Mouse (Mus musculus) hindbrain, embryonic 16.5 days (tissue): ENCODE measurements around the gene Dexi. TPM values are rescaled to one million over a fixed set of nuclear protein-coding genes. Genes with fewer than 3 reads are reported as not detected.
A peak's percentile ranks its signal among the peaks of the same experiment; 100 is the strongest.

Experiments used
- ATAC-seq: fragments of 200-750 bp; cut with Nextera tagmentation; 2 replicates; pipeline ENCODE4 v1.8.0; 2017; ENCODE audit warnings: moderate TSS enrichment, moderate library complexity
- H3K27ac ChIP-seq: fragments of 300-500 bp; sonication (generic); 2 replicates; pipeline ENCODE4 v1.5.1; 2014; ENCODE audit warnings: low read depth, mild to moderate bottlenecking, control low read depth, low read length, moderate library complexity
- H3K27me3 ChIP-seq: fragments of 300-500 bp; sonication (generic); replicated peaks from 2 replicates; pipeline ENCODE4 v1.6.1; 2014; ENCODE audit warnings: low read length; ENCODE audit not compliant: control insufficient read depth, insufficient read depth
- H3K36me3 ChIP-seq: fragments of 300-500 bp; sonication (generic); 2 replicates; pipeline ENCODE4 v1.6.1; 2014; ENCODE audit warnings: mild to moderate bottlenecking, low read length, moderate library complexity, mixed read lengths; ENCODE audit not compliant: control insufficient read depth, insufficient read depth
- H3K4me1 ChIP-seq: fragments of 300-500 bp; sonication (generic); 2 replicates; pipeline ENCODE4 v1.6.1; 2014; ENCODE audit warnings: low read depth, low read length; ENCODE audit not compliant: control insufficient read depth, insufficient read depth
- H3K4me2 ChIP-seq: fragments of 300-500 bp; sonication (generic); 2 replicates; pipeline ENCODE4 v1.6.1; 2014; ENCODE audit warnings: mild to moderate bottlenecking, low read length, control low read depth, moderate library complexity
- H3K4me3 ChIP-seq: fragments of 300-500 bp; sonication (generic); 2 replicates; pipeline ENCODE4 v1.5.1; 2014; ENCODE audit warnings: mild to moderate bottlenecking, low read length, control low read depth, moderate library complexity
- H3K9ac ChIP-seq: fragments of 300-500 bp; sonication (generic); 2 replicates; pipeline ENCODE4 v1.6.1; 2014; ENCODE audit warnings: low read depth, mild to moderate bottlenecking, control low read depth, low read length, moderate library complexity
- H3K9me3 ChIP-seq: fragments of 300-500 bp; sonication (generic); 2 replicates; pipeline ENCODE4 v1.6.1; 2014; ENCODE audit warnings: mild to moderate bottlenecking, low read length, moderate library complexity; ENCODE audit not compliant: control insufficient read depth
- WGBS: fragments of 180-500 bp; shearing (Covaris S2); extraction: QIAGEN DNeasy Blood & Tissue Kit; methylation state at CpG from one replicate; pipeline ENCODE4 v1.1.7; 2014; 5-methylcytosine and 5-hydroxymethylcytosine counted together
- polyA plus RNA-seq: library from polyadenylated mRNA; unstranded; fragments of >200 nt; fragmentation: Nextera tagmentation; extraction: Ambion mirVana; gene quantifications from 2 replicates; pipeline ENCODE4 v1.2.1, GENCODE M21; 2015

Dexi gene
- 8.7 and 16.9 TPM in 2 replicates for polyA plus RNA-seq

DNA sequence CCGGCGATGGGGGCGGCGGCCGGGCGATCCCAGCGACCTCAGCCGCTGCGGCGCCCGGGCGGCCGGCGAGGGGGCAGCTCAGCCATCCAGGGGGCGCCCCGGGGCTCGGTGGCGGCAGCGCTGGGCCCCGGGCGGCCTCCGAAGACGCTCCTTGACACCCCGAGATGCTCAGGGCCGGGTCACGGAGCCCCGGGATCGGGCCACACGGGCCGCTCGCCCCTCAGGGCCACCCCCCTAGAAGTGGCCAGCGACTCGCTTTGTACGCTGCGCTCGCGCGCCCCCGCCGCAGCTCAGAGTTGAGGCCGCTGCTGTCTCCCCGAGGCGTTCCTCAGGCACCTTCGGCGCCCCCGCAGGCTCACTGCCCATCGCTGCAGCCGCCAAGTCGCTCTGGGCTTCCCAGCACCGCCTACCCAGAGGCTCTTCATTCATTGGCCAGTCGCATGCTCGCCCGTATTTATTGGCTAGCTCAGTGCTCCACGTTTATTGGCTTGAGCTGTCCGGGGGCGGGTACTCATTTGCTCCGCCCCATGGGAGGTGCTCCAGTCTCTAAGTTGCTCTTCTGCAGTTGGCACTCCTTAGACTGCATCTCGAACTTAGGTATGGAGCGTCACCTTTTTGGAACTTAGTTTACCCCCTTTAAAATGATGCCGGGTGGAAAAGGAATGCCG, at the start of gene Dexi:
TSS of gene Dexi (minus strand) at position 357 of the 668 bp plus-strand sequence.
- peaks cover 44% of the 10 kb centered on the region for H3K4me1 ChIP-seq

DNA sequence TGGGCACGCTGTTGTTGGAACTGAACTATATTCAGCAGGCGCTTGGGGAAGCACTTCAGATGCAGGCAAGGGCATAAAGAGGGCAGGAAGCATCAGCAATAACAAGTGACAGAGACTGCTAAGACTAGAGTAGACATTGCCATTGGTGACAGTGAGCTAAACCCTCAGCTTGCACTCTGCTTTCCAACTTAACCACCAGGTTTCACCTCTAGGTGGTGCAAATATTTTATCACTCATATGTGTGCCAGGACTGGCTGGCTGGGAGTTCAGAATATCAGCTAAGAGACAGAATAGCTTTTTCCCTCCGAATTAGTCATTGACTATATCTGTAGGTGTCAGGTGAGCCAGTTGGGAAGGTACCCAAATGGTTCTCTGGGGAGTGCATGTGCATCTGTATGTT, 43.7 kb upstream of the Dexi start:
- Histone ChIP-seq H3K27me3 (no peaks in the 10 kb centered on the region), H3K9ac (no peak overlapping the region), H3K4me1 (no peaks in the 10 kb centered on the region), H3K4me2 (no peak overlapping the region), H3K9me3 (no peaks in the 10 kb centered on the region), H3K27ac (no peak overlapping the region), H3K36me3 (peaks cover 13% of the 10 kb centered on the region), H3K4me3 (no peak overlapping the region)
- ATAC-seq, result 0 out of 2 replicates have a peak, but pooled peaks have one; percentile 56
- 88% methylated on average over 3 of the region's 3 CpGs for WGBS

More for the DNA sequence above, at the start of gene Dexi:
- Histone ChIP-seq H3K36me3 (no peaks in the 10 kb centered on the region), H3K9ac (peak within 1 kb of the TSS; percentile 92), H3K27ac (peak within 1 kb of the TSS; percentile 80), H3K4me2 (peak within 1 kb of the TSS; percentile 76), H3K4me3 (peak within 1 kb of the TSS; percentile 88), H3K9me3 (no peaks in the 10 kb centered on the region), H3K27me3 (no peaks in the 10 kb centered on the region)
- ATAC-seq, result peak; percentile 94
- WGBS, result under 1% methylated on average over 41 of the region's 61 CpGs

DNA sequence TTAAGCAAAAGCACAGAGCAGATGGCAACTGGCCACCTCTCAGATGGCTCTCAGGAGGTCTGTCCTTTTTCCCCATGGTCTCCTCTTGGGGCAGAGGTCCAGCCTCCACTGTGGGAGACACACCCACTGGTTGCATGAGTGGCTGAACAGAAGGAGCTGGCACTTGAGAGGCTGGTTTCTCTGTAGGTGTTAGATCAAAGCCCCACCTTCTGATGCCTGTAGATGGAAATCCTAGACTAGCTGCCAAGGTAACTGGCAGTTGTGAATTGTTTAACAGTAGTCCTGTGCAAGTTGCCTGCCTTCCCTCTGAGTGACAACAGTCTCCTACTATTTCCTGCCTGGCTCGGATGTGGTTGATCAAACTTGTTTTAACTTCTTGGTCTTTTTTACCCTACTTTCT, 42.3 kb upstream of the Dexi start:
- Histone ChIP-seq H3K4me1 (no peaks in the 10 kb centered on the region), H3K9ac (no peak overlapping the region), H3K27ac (no peak overlapping the region), H3K27me3 (no peaks in the 10 kb centered on the region), H3K4me3 (no peak overlapping the region), H3K9me3 (no peaks in the 10 kb centered on the region), H3K4me2 (no peak overlapping the region), H3K36me3 (peaks cover 25% of the 10 kb centered on the region)
- 86% methylated on average over 1 of the region's 1 CpGs for WGBS
- ATAC-seq, result no peak

DNA sequence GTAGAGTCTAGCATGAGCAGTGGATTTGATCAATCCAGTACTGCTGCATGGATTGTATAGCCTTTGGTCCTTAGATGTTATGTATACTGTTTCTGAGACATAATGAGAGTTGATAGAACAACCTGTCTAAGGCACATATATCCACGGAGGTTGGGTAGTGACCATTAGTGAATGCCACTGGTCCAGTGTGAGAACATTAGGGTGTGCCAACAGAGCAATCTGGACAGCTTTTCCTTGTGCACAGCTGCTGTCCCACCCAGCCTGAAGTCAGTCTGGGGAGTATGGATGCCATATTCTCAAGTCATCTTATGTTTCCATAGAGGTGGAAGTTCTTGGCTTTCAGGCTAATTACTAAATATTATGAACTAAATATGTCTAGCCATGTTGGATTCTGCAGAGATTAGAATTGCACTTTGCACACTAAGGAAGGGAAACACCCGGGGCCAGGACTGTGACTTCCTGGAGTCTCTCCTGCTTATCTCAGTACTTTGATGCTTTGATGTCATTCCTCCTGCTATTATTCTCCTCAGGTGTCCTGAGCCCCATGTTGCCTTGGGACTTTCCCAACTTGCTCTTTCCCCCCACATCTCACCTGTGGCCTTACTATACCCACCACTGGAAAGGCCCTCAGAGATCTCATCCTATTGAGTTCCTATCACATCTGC, 38.5 kb upstream of the Dexi start:
- H3K9ac ChIP-seq, result no peak overlapping the region
- no peak overlapping the region for H3K4me3 ChIP-seq
- 100% methylated on average over 2 of the region's 2 CpGs for WGBS
- H3K27me3 ChIP-seq, result no peaks in the 10 kb centered on the region
- H3K36me3 ChIP-seq, result peaks cover 41% of the 10 kb centered on the region
- H3K4me2 ChIP-seq, result no peak overlapping the region
- no peaks in the 10 kb centered on the region for H3K4me1 ChIP-seq
- H3K9me3 ChIP-seq, result no peaks in the 10 kb centered on the region
- H3K27ac ChIP-seq, result no peak overlapping the region
- ATAC-seq, result no peak

DNA sequence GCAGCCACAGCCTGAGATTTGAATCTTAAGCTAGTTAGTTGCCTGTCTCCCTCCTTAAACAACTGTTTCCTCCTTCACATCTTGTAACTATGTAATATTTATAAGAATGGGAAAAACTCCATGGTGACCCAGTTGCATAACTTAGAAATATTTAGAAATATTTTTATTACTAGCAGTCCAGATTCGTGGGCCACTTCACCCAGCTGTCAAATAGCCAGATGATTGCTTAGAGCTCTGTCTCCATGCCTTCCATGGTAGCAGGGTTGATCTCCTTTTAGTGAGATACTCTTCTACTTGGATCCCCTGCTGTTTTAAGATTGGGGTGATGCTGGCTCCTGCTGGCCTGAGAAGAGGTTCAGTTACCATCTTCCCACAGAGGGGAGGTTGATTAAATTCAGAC, 35.5 kb upstream of the Dexi start:
- H3K27ac ChIP-seq, result no peak overlapping the region
- no peaks in the 10 kb centered on the region for H3K4me1 ChIP-seq
- no peak overlapping the region for H3K9ac ChIP-seq
- H3K36me3 ChIP-seq, result peaks cover 58% of the 10 kb centered on the region
- 85% methylated on average over 1 of the region's 1 CpGs for WGBS
- no peak for ATAC-seq
- H3K4me2 ChIP-seq, result no peak overlapping the region
- H3K27me3 ChIP-seq, result no peaks in the 10 kb centered on the region
- no peaks in the 10 kb centered on the region for H3K9me3 ChIP-seq
- H3K4me3 ChIP-seq, result no peak overlapping the region

DNA sequence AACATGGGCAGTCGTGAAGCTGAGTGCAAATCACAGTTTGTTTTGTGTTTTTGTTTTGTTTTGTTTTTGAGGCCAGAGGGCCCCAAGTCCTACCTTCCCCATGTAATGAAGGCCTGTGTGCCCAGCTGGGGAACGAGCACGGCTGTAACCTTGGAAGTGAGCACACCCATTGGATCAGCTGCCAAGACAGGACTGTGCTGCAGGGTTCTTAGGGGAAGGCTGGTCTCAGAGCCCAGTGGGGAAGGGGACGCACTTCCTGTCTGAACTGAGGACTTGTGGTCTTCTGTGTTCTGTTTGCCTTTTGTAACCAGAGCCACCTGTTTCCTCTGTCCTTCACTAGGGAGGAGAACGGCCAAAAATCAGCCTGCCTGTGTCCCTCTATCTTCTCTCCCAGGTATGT, 34.7 kb upstream of the Dexi start:
- H3K4me2 ChIP-seq, result no peak overlapping the region
- H3K4me3 ChIP-seq, result no peak overlapping the region
- H3K27me3 ChIP-seq, result no peaks in the 10 kb centered on the region
- WGBS, result 83% methylated on average over 5 of the region's 5 CpGs
- peaks cover 58% of the 10 kb centered on the region for H3K36me3 ChIP-seq
- no peak overlapping the region for H3K27ac ChIP-seq
- H3K9me3 ChIP-seq, result no peaks in the 10 kb centered on the region
- no peak overlapping the region for H3K9ac ChIP-seq
- H3K4me1 ChIP-seq, result no peaks in the 10 kb centered on the region
- no peak for ATAC-seq

DNA sequence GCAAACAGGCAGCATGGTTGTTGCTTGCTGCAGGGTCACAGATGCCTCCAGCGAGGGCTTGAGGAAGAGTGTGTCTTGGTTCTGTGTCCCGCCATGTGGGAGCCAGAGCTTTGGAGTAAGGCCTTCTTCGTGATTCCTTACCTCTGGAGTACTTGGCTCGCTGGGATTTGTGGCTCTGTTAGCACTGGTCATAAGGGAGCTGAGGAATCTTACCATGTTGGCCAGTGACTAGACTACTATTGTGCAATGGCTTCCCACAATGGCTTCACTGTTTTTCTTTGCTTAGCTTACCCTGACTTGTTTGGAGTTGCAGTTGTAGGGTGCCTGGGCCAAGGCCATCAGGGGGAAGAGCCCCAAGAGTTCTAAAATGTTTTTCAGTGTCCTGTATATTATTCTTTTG, 33.1 kb upstream of the Dexi start:
- ATAC-seq, result no peak
- Histone ChIP-seq H3K27ac (no peak overlapping the region), H3K27me3 (no peaks in the 10 kb centered on the region), H3K9me3 (no peaks in the 10 kb centered on the region), H3K4me2 (no peak overlapping the region), H3K36me3 (peaks cover 49% of the 10 kb centered on the region), H3K4me1 (no peaks in the 10 kb centered on the region), H3K9ac (no peak overlapping the region), H3K4me3 (no peak overlapping the region)
- 95% methylated on average over 4 of the region's 4 CpGs for WGBS

DNA sequence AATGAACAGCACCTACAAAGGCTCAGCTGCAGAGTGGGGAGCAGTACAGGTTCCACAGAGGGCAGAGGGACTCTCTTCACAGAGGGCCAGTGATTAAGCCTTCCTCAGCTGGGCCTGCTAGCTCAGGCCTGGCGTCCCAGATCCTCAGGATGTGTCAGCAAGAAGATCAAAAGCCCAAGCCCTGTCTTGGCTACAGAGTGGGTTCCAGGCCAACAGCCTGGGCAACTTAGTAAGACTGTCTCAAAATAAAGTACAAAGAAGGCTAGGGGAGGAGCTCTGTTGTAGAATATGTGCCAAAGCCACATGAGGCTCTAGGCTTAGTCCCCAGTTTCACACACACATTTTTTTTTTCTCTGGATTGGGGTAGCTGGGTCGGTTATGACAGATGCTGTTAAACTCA, 32.1 kb upstream of the Dexi start:
- ATAC-seq, result no peak
- Histone ChIP-seq H3K9ac (no peak overlapping the region), H3K4me3 (no peak overlapping the region), H3K27me3 (no peaks in the 10 kb centered on the region), H3K9me3 (no peaks in the 10 kb centered on the region), H3K27ac (no peak overlapping the region), H3K4me2 (no peak overlapping the region), H3K4me1 (no peaks in the 10 kb centered on the region), H3K36me3 (peaks cover 44% of the 10 kb centered on the region)
- 85% methylated on average over 2 of the region's 2 CpGs for WGBS

DNA sequence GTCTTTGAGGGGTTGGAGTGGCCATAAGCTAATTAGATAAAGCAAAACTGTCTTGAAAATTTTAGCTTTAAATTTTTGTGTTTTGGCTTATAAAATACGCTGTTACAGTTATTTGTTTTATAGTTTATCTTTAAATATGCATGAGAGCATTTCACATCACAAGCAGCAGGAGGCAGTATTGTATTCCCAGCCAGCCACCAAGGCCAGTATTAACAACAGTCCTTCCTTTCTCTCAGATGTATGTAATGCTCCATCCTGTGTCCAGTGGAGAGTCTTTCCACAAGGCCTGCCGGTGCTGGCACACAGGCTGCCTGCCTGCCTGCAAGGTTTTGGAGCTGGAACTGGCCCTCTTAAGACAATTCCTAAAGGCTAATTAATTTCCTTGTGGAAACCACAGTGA, 29.0 kb upstream of the Dexi start:
- Histone ChIP-seq H3K27me3 (no peaks in the 10 kb centered on the region), H3K36me3 (peaks cover 26% of the 10 kb centered on the region), H3K9me3 (no peaks in the 10 kb centered on the region), H3K27ac (no peak overlapping the region), H3K4me2 (no peak overlapping the region), H3K9ac (no peak overlapping the region), H3K4me1 (no peaks in the 10 kb centered on the region), H3K4me3 (no peak overlapping the region)
- 52% methylated on average over 2 of the region's 2 CpGs for WGBS
- no peak for ATAC-seq
